Comparison of ENCODE assay signal across 12 mouse cellular contexts in the genomic region with DNA sequence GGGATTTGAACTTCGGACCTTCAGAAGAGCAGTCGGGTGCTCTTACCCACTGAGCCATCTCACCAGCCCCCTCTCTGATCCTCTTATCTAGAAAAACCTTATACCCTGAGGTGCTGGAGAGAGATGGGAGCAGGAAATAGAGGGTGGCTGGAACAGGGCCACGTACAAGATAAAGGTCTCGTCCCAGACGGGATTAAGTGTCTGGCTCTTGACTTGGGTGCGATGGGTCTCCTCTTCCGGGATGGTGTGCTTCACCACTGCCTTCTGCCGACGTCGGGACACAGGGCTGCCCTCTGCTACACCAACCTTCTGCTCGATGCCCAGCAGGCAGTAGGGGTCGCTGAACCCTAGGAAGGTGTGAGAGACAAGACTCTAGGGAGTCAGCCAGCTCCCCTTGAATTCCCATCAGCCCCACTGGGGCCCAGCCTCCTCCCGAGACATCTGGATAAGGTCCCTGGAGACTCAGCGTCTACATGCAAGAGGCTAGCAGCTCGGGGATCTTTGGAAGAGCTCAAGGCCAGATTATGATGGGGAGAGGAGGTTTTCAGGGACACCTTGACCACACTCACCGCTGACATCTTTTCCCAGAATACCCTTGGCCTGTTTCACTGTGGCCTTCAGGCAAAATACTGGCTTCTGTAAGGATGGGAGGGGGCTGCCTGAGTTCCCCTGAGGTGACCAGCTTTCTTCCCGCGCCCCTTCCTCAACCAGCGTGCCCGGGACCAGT. TPM values are rescaled to one million over a fixed set of nuclear protein-coding genes. Genes with fewer than 3 reads are reported as not detected.
DNase-seq lines count a peak whose midpoint lies in the region; ATAC-seq lines count a peak whose summit lies in the region.
"Had no signal": no experiment of that assay in that cellular context is flagged by ENCODE, and none has a peak within 500 bp of the region (broad histone marks: within the 10 kb centered on the region; RNA-seq: fewer than 3 reads in every experiment).

No protein-coding gene starts in this region.

- peak overlapping the region; percentile 64; the same call in 1 of the 2 replicates for H3K4me2 ChIP-seq in heart, embryonic 13.5 days
- peak overlapping the region; percentile 96 for H3K4me2 ChIP-seq in liver, embryonic 11.5 days

- no peaks in the 10 kb centered on the region for H3K27me3 ChIP-seq in heart, embryonic 13.5 days (replicated peaks)
- H3K27me3 ChIP-seq in liver, embryonic 11.5 days (replicated peaks; ENCODE audit: control insufficient read depth, insufficient read depth, low read length) = no peaks in the 10 kb centered on the region
- H3K27me3 ChIP-seq: Patski had no signal

- no peak for ATAC-seq in heart, embryonic 13.5 days (ENCODE audit: extremely low read depth, insufficient number of reproducible peaks, low FRiP score, low TSS enrichment)
- peak; percentile 11; the same call in 1 of the 2 replicates for ATAC-seq in liver, embryonic 11.5 days (replicated peaks; ENCODE audit: low FRiP score)
- ATAC-seq: intestine, embryonic 16.5 days; Patski had no signal

- no peak for DNase-seq in heart, postnatal 25 days (ENCODE audit: low spot score)
- DNase-seq in thymus, postnatal 4 days = peak; percentile 45
- DNase-seq in thymus, postnatal 25 days = no peak
- DNase-seq in liver, embryonic 11.5 days (ENCODE audit: low spot score) = peak; percentile 63
- DNase-seq in T-cell, adult 2 months (ENCODE audit: low spot score) = no peak
- no peak for DNase-seq in spleen, postnatal 36 days (ENCODE audit: low spot score in 2 of 2)
- DNase-seq: right cerebral cortex, adult 18-20 months had no signal

- H3K4me1 ChIP-seq in heart, embryonic 13.5 days = peaks cover 50% of the 10 kb centered on the region
- H3K4me1 ChIP-seq in liver, embryonic 11.5 days (replicated peaks; ENCODE audit: control insufficient read depth, insufficient read depth, low read length) = peaks cover 56% of the 10 kb centered on the region

- intact Hi-C loops in heart, postnatal 25 days (cut with DNase I) = loop anchor here (5.0 kb wide), 1 partner anchor 43 kb away; a partner anchor contains a TSS

- no peaks in the 10 kb centered on the region for H3K9me3 ChIP-seq in heart, embryonic 13.5 days
- H3K9me3 ChIP-seq in liver, embryonic 11.5 days (ENCODE audit: control insufficient read depth, low read length) = no peaks in the 10 kb centered on the region

- no peak overlapping the region for H3K4me3 ChIP-seq in heart, embryonic 13.5 days
- peak overlapping the region; percentile 68 for H3K4me3 ChIP-seq in liver, embryonic 11.5 days (ENCODE audit: low read depth, low read length)
- H3K4me3 ChIP-seq: layer of hippocampus, adult 2 months had no signal

- no peak overlapping the region for H3K27ac ChIP-seq in heart, embryonic 13.5 days (replicated peaks)
- H3K27ac ChIP-seq in liver, embryonic 11.5 days (ENCODE audit: low read depth, low read length) = peak overlapping the region; percentile 100
- H3K27ac ChIP-seq: layer of hippocampus, adult 2 months had no signal

- no peak overlapping the region; the same call in 1 of the 2 replicates for H3K9ac ChIP-seq in heart, embryonic 13.5 days
- peak overlapping the region; percentile 94 for H3K9ac ChIP-seq in liver, embryonic 11.5 days (ENCODE audit: low read depth, low read length)

- peaks cover 22% of the 10 kb centered on the region for H3K36me3 ChIP-seq in heart, embryonic 13.5 days
- H3K36me3 ChIP-seq in liver, embryonic 11.5 days (ENCODE audit: control insufficient read depth, insufficient read depth, low read length) = peaks cover 12% of the 10 kb centered on the region; the same call in 1 of the 2 replicates

- 35% methylated on average over 20 of the region's 20 CpGs for WGBS in heart, embryonic 13.5 days
- 29% methylated on average over 20 of the region's 20 CpGs for WGBS in liver, embryonic 11.5 days

RNA-seq across cellular contexts. Expression of a gene that starts 2.1 kb away (rescaled TPM):
- 1.5 and 2.3 TPM in 2 replicates for polyA plus RNA-seq in heart, embryonic 13.5 days (2015; fragmentation: Nextera tagmentation; extraction: Ambion mirVana)
- total RNA-seq in heart, postnatal 25 days (2021) = 1 to 10 TPM in 1 of 2 experiments, under 1 TPM in 1; 0.75 to 1.0 TPM
- 44.8 and 45.3 TPM in 2 replicates for polyA plus RNA-seq in liver, embryonic 11.5 days (2014; fragmentation: Nextera tagmentation; extraction: Ambion mirVana)

RNA-seq across cellular contexts. Expression of a gene that starts 11.1 kb away (rescaled TPM):
- 134 and 138 TPM in 2 replicates for polyA plus RNA-seq in heart, embryonic 13.5 days (2015; fragmentation: Nextera tagmentation; extraction: Ambion mirVana)
- total RNA-seq in heart, postnatal 25 days (2021) = 10 to 100 TPM; 80.1 to 92.2 TPM
- polyA plus RNA-seq in liver, embryonic 11.5 days (2014; fragmentation: Nextera tagmentation; extraction: Ambion mirVana) = 98.8 and 105 TPM in 2 replicates

RNA-seq across cellular contexts. Expression of a gene that starts 45.6 kb away (rescaled TPM):
- polyA plus RNA-seq in heart, embryonic 13.5 days (2015; fragmentation: Nextera tagmentation; extraction: Ambion mirVana) = 22.8 and 23.9 TPM in 2 replicates
- total RNA-seq in heart, postnatal 25 days (2021) = 1 to 10 TPM; 8.4 to 9.0 TPM
- 28.9 and 34.1 TPM in 2 replicates for polyA plus RNA-seq in liver, embryonic 11.5 days (2014; fragmentation: Nextera tagmentation; extraction: Ambion mirVana)

RNA-seq across cellular contexts. Expression of a gene that starts 47.9 kb away (rescaled TPM):
- polyA plus RNA-seq in heart, embryonic 13.5 days (2015; fragmentation: Nextera tagmentation; extraction: Ambion mirVana) = 647 and 691 TPM in 2 replicates
- total RNA-seq in heart, postnatal 25 days (2021) = 100 to 1,000 TPM; 128 to 130 TPM
- polyA plus RNA-seq in liver, embryonic 11.5 days (2014; fragmentation: Nextera tagmentation; extraction: Ambion mirVana) = 1,141 and 1,182 TPM in 2 replicates

RNA-seq across cellular contexts. Expression of a gene that starts 51.3 kb away (rescaled TPM):
- 46.1 and 51.1 TPM in 2 replicates for polyA plus RNA-seq in heart, embryonic 13.5 days (2015; fragmentation: Nextera tagmentation; extraction: Ambion mirVana)
- 10 to 100 TPM; 27.0 to 37.6 TPM for total RNA-seq in heart, postnatal 25 days (2021)
- 6.3 and 6.6 TPM in 2 replicates for polyA plus RNA-seq in liver, embryonic 11.5 days (2014; fragmentation: Nextera tagmentation; extraction: Ambion mirVana)
- total RNA-seq: monocyte, adult 5-6 weeks had no signal

Comparison
In these comparisons a context has a peak if more than half of its experiments do, and no peak if none do; other contexts are left out.
1. DNase-seq: peak in thymus, postnatal 4 days (single experiment) and liver, embryonic 11.5 days (single experiment); none in heart, postnatal 25 days (single experiment), thymus, postnatal 25 days (single experiment), T-cell, adult 2 months (single experiment) and spleen, postnatal 36 days (0 of 2).
2. RNA of a gene that starts 2.1 kb away (polyA plus RNA-seq): 44.8 to 45.3 TPM in liver, embryonic 11.5 days; 1.5 to 2.3 TPM in heart, embryonic 13.5 days; every median in the first group is over 10 times any median in the second.